Mouse (Mus musculus) embryonic stem cell, embryonic (primary cell): ENCODE data around the gene Hoxa5.

Experiments
- CTCF ChIA-PET, 4 experiments: fragments of 300-600 bp in 2 of 4; fragments of 350-600 bp in 2 of 4; sonication (Branson Sonifier 250); formaldehyde crosslinking; loops; one replicate each; lab custom pipeline; 2022; ENCODE audit warnings: inconsistent platforms in 2 of 4; lab: Charles Lee
- POLR2A ChIA-PET, 4 experiments: fragments of 300-600 bp in 2 of 4; fragments of 350-600 bp in 2 of 4; sonication (Branson Sonifier 250); formaldehyde crosslinking; loops; one replicate each; lab custom pipeline; 2022; ENCODE audit warnings: antibody characterized with exemption in 4 of 4, inconsistent platforms in 1 of 4; lab: Charles Lee

Hoxa5 gene

GRCm38 (mm10) chr6:52185222-52185621, 19.2 kb downstream of the Hoxa5 start:
- ChIA-PET CTCF (interaction anchor here in 1 of 4 experiments (0.7 kb wide), 1 partner anchor 137 kb away, joined by 3 read pairs; no protein-coding TSS in a partner anchor), POLR2A (interaction anchor here in 2 of 4 experiments (0.8 to 3.1 kb wide), 3 partner anchors 11 to 833 kb away, joined by 4 to 18 read pairs (median 4); no protein-coding TSS in a partner anchor)

GRCm38 (mm10) chr6:52184668-52185067, 19.7 kb downstream of the Hoxa5 start:
- ChIA-PET CTCF (interaction anchor here in 1 of 4 experiments (0.5 kb wide), 1 partner anchor 17 kb away, joined by 3 read pairs; no protein-coding TSS in a partner anchor), POLR2A (interaction anchor here in 2 of 4 experiments (0.8 to 3.1 kb wide), 3 partner anchors 11 to 833 kb away, joined by 4 to 18 read pairs (median 4); no protein-coding TSS in a partner anchor)

- POLR2A ChIA-PET: interaction anchor here in 1 of 4 experiments (0.6 to 3.1 kb wide), 4 partner anchors 9 to 26 kb away, joined by 3 to 18 read pairs (median 4); no protein-coding TSS in a partner anchor
- CTCF ChIA-PET: interaction anchor here in 3 of 4 experiments (0.6 to 1.1 kb wide), 3 partner anchors 57 to 674 kb away, joined by 3 read pairs; partner anchors contain the start of gene Hoxa10 (in 1 of the 3)
Measured at GRCm38 (mm10) chr6:52183311-52184080, 20.9 kb downstream of the Hoxa5 start.

GRCm38 (mm10) chr6:52182793-52183192, 21.6 kb downstream of the Hoxa5 start:
- ChIA-PET POLR2A (interaction anchor here in 1 of 4 experiments (0.6 to 3.1 kb wide), 3 partner anchors 9 to 42 kb away, joined by 4 to 18 read pairs (median 4); no protein-coding TSS in a partner anchor), CTCF (interaction anchor here in 1 of 4 experiments (0.7 kb wide), 1 partner anchor 16 kb away, joined by 3 read pairs; no protein-coding TSS in a partner anchor)

- CTCF ChIA-PET: no interaction called here
- POLR2A ChIA-PET: interaction anchor here in 1 of 4 experiments (1.5 kb wide), 1 partner anchor 43 kb away, joined by 4 read pairs; no protein-coding TSS in a partner anchor
Measured at GRCm38 (mm10) chr6:52182030-52182429, 22.4 kb downstream of the Hoxa5 start.

GRCm38 (mm10) chr6:52180726-52181125, 23.7 kb downstream of the Hoxa5 start:
- CTCF ChIA-PET: no interaction called here

GRCm38 (mm10) chr6:52180213-52180710, 24.1 kb downstream of the Hoxa5 start:
- ChIA-PET CTCF (no interaction called here), POLR2A (interaction anchor here in 1 of 4 experiments (9.7 kb wide), 1 partner anchor 20 kb away, joined by 75 read pairs; the partner anchor contains the start of gene Hoxa1)

More at GRCm38 (mm10) chr6:52180726-52181125, 23.7 kb downstream of the Hoxa5 start:
- POLR2A ChIA-PET: interaction anchor here in 1 of 4 experiments (0.7 kb wide), 1 partner anchor 21 kb away, joined by 3 read pairs; no protein-coding TSS in a partner anchor

GRCm38 (mm10) chr6:52179690-52180089, 24.7 kb downstream of the Hoxa5 start:
- ChIA-PET CTCF (no interaction called here), POLR2A (interaction anchor here in 2 of 4 experiments (0.7 to 9.7 kb wide), 3 partner anchors 12 to 19 kb away, joined by 3 to 75 read pairs (median 17); partner anchors contain the start of genes Hoxa1 (in 1 of the 2) and Hoxa4 (in 1 of the 2))

GRCm38 (mm10) chr6:52178918-52179665, 25.3 kb downstream of the Hoxa5 start:
- ChIA-PET POLR2A (interaction anchor here in 2 of 4 experiments (0.7 to 9.7 kb wide), 4 partner anchors 12 to 145 kb away, joined by 3 to 75 read pairs (median 10); partner anchors contain the start of genes Hoxa1 (in 1 of the 2) and Hoxa4 (in 1 of the 2)), CTCF (interaction anchor here in 2 of 4 experiments (1.0 to 1.2 kb wide), 2 partner anchors 43 to 134 kb away, joined by 3 read pairs; partner anchors contain the start of gene Hoxa7 (in 1 of the 2))

GRCm38 (mm10) chr6:52177806-52178205, 26.6 kb downstream of the Hoxa5 start:
- POLR2A ChIA-PET: interaction anchor here in 2 of 4 experiments (0.7 to 9.7 kb wide), 9 partner anchors 10 to 70 kb away, joined by 3 to 75 read pairs (median 4); partner anchors contain the start of genes Gm28308 (in 1 of the 2), Hoxa1 (in 1 of the 2), Hoxa3 (in 1 of the 2) and Hoxa4 (in 1 of the 2)
- CTCF ChIA-PET: interaction anchor here in 2 of 4 experiments (0.5 to 1.3 kb wide), 3 partner anchors 27 to 63 kb away, joined by 3 to 5 read pairs (median 4); partner anchors contain the start of gene Hoxa10 (in 2 of the 2)

- ChIA-PET POLR2A (interaction anchor here in 2 of 4 experiments (0.5 to 9.7 kb wide), 12 partner anchors 9 to 786 kb away, joined by 3 to 75 read pairs (median 4); partner anchors contain the start of genes Gm28308 (in 1 of the 2), Hoxa1 (in 1 of the 2), Hoxa3 (in 1 of the 2) and Hoxa4 (in 1 of the 2)), CTCF (interaction anchor here in 2 of 4 experiments (0.7 to 1.3 kb wide), 3 partner anchors 28 to 63 kb away, joined by 3 to 4 read pairs (median 4); partner anchors contain the start of gene Hoxa10 (in 1 of the 2))
Measured at GRCm38 (mm10) chr6:52177061-52177735, 27.2 kb downstream of the Hoxa5 start, which contains the start of gene 5730596B20Rik. Gene 5730596B20Rik, plus strand, starts transcription at chr6:52177498.

GRCm38 (mm10) chr6:52176391-52176790, 28.0 kb downstream of the Hoxa5 start:
- CTCF ChIA-PET: interaction anchor here in 2 of 4 experiments (0.7 to 1.3 kb wide), 2 partner anchors 35 to 64 kb away, joined by 3 to 4 read pairs; partner anchors contain the start of gene Hoxa10 (in 1 of the 2)
- POLR2A ChIA-PET: interaction anchor here in 3 of 4 experiments (0.6 to 9.7 kb wide), 11 partner anchors 13 to 969 kb away, joined by 3 to 75 read pairs (median 3); partner anchors contain the start of genes Hoxa1 (in 1 of the 3) and Hoxa4 (in 1 of the 3)

- ChIA-PET POLR2A (interaction anchor here in 3 of 4 experiments (0.6 to 9.7 kb wide), 8 partner anchors 13 to 140 kb away, joined by 3 to 75 read pairs (median 4); partner anchors contain the start of gene Hoxa1 (in 1 of the 3)), CTCF (no interaction called here)
Measured at GRCm38 (mm10) chr6:52175864-52176263, 28.5 kb downstream of the Hoxa5 start.

- ChIA-PET POLR2A (interaction anchor here in 2 of 4 experiments (0.6 to 9.7 kb wide), 5 partner anchors 8 to 76 kb away, joined by 3 to 75 read pairs (median 5); partner anchors contain the start of gene Hoxa1 (in 1 of the 2)), CTCF (no interaction called here)
Measured at GRCm38 (mm10) chr6:52174968-52175751, 29.2 kb downstream of the Hoxa5 start.

- CTCF ChIA-PET: interaction anchor here in 2 of 4 experiments (1.1 to 1.5 kb wide), 2 partner anchors 67 kb away, joined by 4 to 13 read pairs; partner anchors contain the start of gene Hoxa10 (in 2 of the 2)
Measured at GRCm38 (mm10) chr6:52173648-52174047, 30.7 kb downstream of the Hoxa5 start.

More at GRCm38 (mm10) chr6:52173648-52174047, 30.7 kb downstream of the Hoxa5 start:
- POLR2A ChIA-PET: interaction anchor here in 2 of 4 experiments (0.5 to 9.7 kb wide), 5 partner anchors 10 to 650 kb away, joined by 4 to 75 read pairs (median 5); partner anchors contain the start of genes Gm28308 (in 1 of the 2), Hoxa1 (in 1 of the 2), Hoxa3 (in 1 of the 2) and Snx10 (in 1 of the 2)
